Mouse (Mus musculus): ENCODE measurements around the gene Colec11. TPM values are rescaled to one million over a fixed set of nuclear protein-coding genes. Genes with fewer than 3 reads are reported as not detected.

Colec11 gene
- polyA plus RNA-seq, 1 experiment, result not detected

GRCm38 (mm10) chr12:28612391-28612790 lies 10.8 kb downstream of the Colec11 start:
- Histone ChIP-seq H3K9ac (ENCODE audit: low read depth, poor library complexity, severe bottlenecking) (no peak overlapping the region), H3K36me3 (ENCODE audit: control insufficient read depth, insufficient read depth, low read length, poor library complexity, severe bottlenecking) (no peaks in the 10 kb centered on the region), H3K9me3 (replicated peaks; ENCODE audit: control insufficient read depth, insufficient read depth, low read length, poor library complexity, severe bottlenecking) (no peaks in the 10 kb centered on the region), H3K27ac (ENCODE audit: insufficient read depth, low read length) (no peak overlapping the region), H3K4me3 (ENCODE audit: low read depth, low read length) (no peak overlapping the region), H3K27me3 (ENCODE audit: control insufficient read depth, insufficient read depth, low read length, poor library complexity, severe bottlenecking) (no peaks in the 10 kb centered on the region), H3K4me1 (ENCODE audit: control insufficient read depth, insufficient read depth, low read length) (no peaks in the 10 kb centered on the region)
- no peak for TF ChIP-seq EP300 (IDR thresholded peaks at IDR 0.05; ENCODE audit: insufficient read depth, low read depth, low read length)
- no peak for TF ChIP-seq CTCF (IDR thresholded peaks at IDR 0.05; ENCODE audit: low read depth, low read length)
- no peak for TF ChIP-seq POLR2A (IDR thresholded peaks at IDR 0.05; ENCODE audit: insufficient read depth, low read length)

GRCm38 (mm10) chr12:28607546-28608305 lies 15.5 kb downstream of the Colec11 start:
- H3K9ac ChIP-seq (ENCODE audit: low read depth, poor library complexity, severe bottlenecking), result peak overlapping the region; percentile 5; the same call in 1 of the 2 replicates
- TF ChIP-seq EP300 (IDR thresholded peaks at IDR 0.05; ENCODE audit: insufficient read depth, low read depth, low read length), result no peak
- no peak for TF ChIP-seq POLR2A (IDR thresholded peaks at IDR 0.05; ENCODE audit: insufficient read depth, low read length)
- no peak for TF ChIP-seq CTCF (IDR thresholded peaks at IDR 0.05; ENCODE audit: low read depth, low read length)
- H3K4me3 ChIP-seq (ENCODE audit: low read depth, low read length), result peak overlapping the region; percentile 52
- H3K27me3 ChIP-seq (ENCODE audit: control insufficient read depth, insufficient read depth, low read length, poor library complexity, severe bottlenecking), result no peaks in the 10 kb centered on the region
- no peaks in the 10 kb centered on the region for H3K36me3 ChIP-seq (ENCODE audit: control insufficient read depth, insufficient read depth, low read length, poor library complexity, severe bottlenecking)
- H3K4me1 ChIP-seq (ENCODE audit: control insufficient read depth, insufficient read depth, low read length), result no peaks in the 10 kb centered on the region
- no peaks in the 10 kb centered on the region for H3K9me3 ChIP-seq (replicated peaks; ENCODE audit: control insufficient read depth, insufficient read depth, low read length, poor library complexity, severe bottlenecking)
- H3K27ac ChIP-seq (ENCODE audit: insufficient read depth, low read length), result no peak overlapping the region

GRCm38 (mm10) chr12:28603494-28603893 lies 19.7 kb downstream of the Colec11 start:
- Histone ChIP-seq H3K4me1 (ENCODE audit: control insufficient read depth, insufficient read depth, low read length) (peaks cover 2% of the 10 kb centered on the region), H3K9me3 (replicated peaks; ENCODE audit: control insufficient read depth, insufficient read depth, low read length, poor library complexity, severe bottlenecking) (no peaks in the 10 kb centered on the region), H3K27ac (ENCODE audit: insufficient read depth, low read length) (no peak overlapping the region), H3K36me3 (ENCODE audit: control insufficient read depth, insufficient read depth, low read length, poor library complexity, severe bottlenecking) (no peaks in the 10 kb centered on the region), H3K27me3 (ENCODE audit: control insufficient read depth, insufficient read depth, low read length, poor library complexity, severe bottlenecking) (no peaks in the 10 kb centered on the region), H3K4me3 (ENCODE audit: low read depth, low read length) (no peak overlapping the region), H3K9ac (ENCODE audit: low read depth, poor library complexity, severe bottlenecking) (no peak overlapping the region)
- TF ChIP-seq CTCF (IDR thresholded peaks at IDR 0.05; ENCODE audit: low read depth, low read length), result no peak
- no peak for TF ChIP-seq EP300 (IDR thresholded peaks at IDR 0.05; ENCODE audit: insufficient read depth, low read depth, low read length)
- TF ChIP-seq POLR2A (IDR thresholded peaks at IDR 0.05; ENCODE audit: insufficient read depth, low read length), result no peak

- Histone ChIP-seq H3K4me3 (ENCODE audit: low read depth, low read length) (no peak overlapping the region), H3K27me3 (ENCODE audit: control insufficient read depth, insufficient read depth, low read length, poor library complexity, severe bottlenecking) (no peaks in the 10 kb centered on the region), H3K4me1 (ENCODE audit: control insufficient read depth, insufficient read depth, low read length) (peaks cover 2% of the 10 kb centered on the region), H3K27ac (ENCODE audit: insufficient read depth, low read length) (no peak overlapping the region), H3K9me3 (replicated peaks; ENCODE audit: control insufficient read depth, insufficient read depth, low read length, poor library complexity, severe bottlenecking) (no peaks in the 10 kb centered on the region), H3K9ac (ENCODE audit: low read depth, poor library complexity, severe bottlenecking) (no peak overlapping the region), H3K36me3 (ENCODE audit: control insufficient read depth, insufficient read depth, low read length, poor library complexity, severe bottlenecking) (no peaks in the 10 kb centered on the region)
- TF ChIP-seq POLR2A (IDR thresholded peaks at IDR 0.05; ENCODE audit: insufficient read depth, low read length) (no peak), CTCF (IDR thresholded peaks at IDR 0.05; ENCODE audit: low read depth, low read length) (no peak), EP300 (IDR thresholded peaks at IDR 0.05; ENCODE audit: insufficient read depth, low read depth, low read length) (no peak)
Measured at GRCm38 (mm10) chr12:28602259-28602658, 20.9 kb downstream of the Colec11 start.

- no peaks in the 10 kb centered on the region for H3K27me3 ChIP-seq (ENCODE audit: control insufficient read depth, insufficient read depth, low read length, poor library complexity, severe bottlenecking)
- H3K36me3 ChIP-seq (ENCODE audit: control insufficient read depth, insufficient read depth, low read length, poor library complexity, severe bottlenecking), result no peaks in the 10 kb centered on the region
- no peaks in the 10 kb centered on the region for H3K9me3 ChIP-seq (replicated peaks; ENCODE audit: control insufficient read depth, insufficient read depth, low read length, poor library complexity, severe bottlenecking)
- no peak overlapping the region for H3K27ac ChIP-seq (ENCODE audit: insufficient read depth, low read length)
- no peak for TF ChIP-seq POLR2A (IDR thresholded peaks at IDR 0.05; ENCODE audit: insufficient read depth, low read length)
- no peak for TF ChIP-seq CTCF (IDR thresholded peaks at IDR 0.05; ENCODE audit: low read depth, low read length)
- TF ChIP-seq EP300 (IDR thresholded peaks at IDR 0.05; ENCODE audit: insufficient read depth, low read depth, low read length), result no peak
- H3K4me1 ChIP-seq (ENCODE audit: control insufficient read depth, insufficient read depth, low read length), result peaks cover 2% of the 10 kb centered on the region
- no peak overlapping the region for H3K9ac ChIP-seq (ENCODE audit: low read depth, poor library complexity, severe bottlenecking)
- H3K4me3 ChIP-seq (ENCODE audit: low read depth, low read length), result no peak overlapping the region
Measured at GRCm38 (mm10) chr12:28598526-28598991, 24.6 kb downstream of the Colec11 start.

GRCm38 (mm10) chr12:28598110-28598509 lies 25.1 kb downstream of the Colec11 start:
- Histone ChIP-seq H3K4me3 (ENCODE audit: low read depth, low read length) (no peak overlapping the region), H3K9me3 (replicated peaks; ENCODE audit: control insufficient read depth, insufficient read depth, low read length, poor library complexity, severe bottlenecking) (no peaks in the 10 kb centered on the region), H3K27me3 (ENCODE audit: control insufficient read depth, insufficient read depth, low read length, poor library complexity, severe bottlenecking) (no peaks in the 10 kb centered on the region), H3K9ac (ENCODE audit: low read depth, poor library complexity, severe bottlenecking) (no peak overlapping the region), H3K36me3 (ENCODE audit: control insufficient read depth, insufficient read depth, low read length, poor library complexity, severe bottlenecking) (no peaks in the 10 kb centered on the region), H3K4me1 (ENCODE audit: control insufficient read depth, insufficient read depth, low read length) (peaks cover 2% of the 10 kb centered on the region), H3K27ac (ENCODE audit: insufficient read depth, low read length) (no peak overlapping the region)
- no peak for TF ChIP-seq POLR2A (IDR thresholded peaks at IDR 0.05; ENCODE audit: insufficient read depth, low read length)
- TF ChIP-seq EP300 (IDR thresholded peaks at IDR 0.05; ENCODE audit: insufficient read depth, low read depth, low read length), result no peak
- TF ChIP-seq CTCF (IDR thresholded peaks at IDR 0.05; ENCODE audit: low read depth, low read length), result no peak

Data from ES-Bruce4 (cell line).